Comparison of ENCODE assay signal across 14 mouse cellular contexts in genomic region chr7:133743611-133744010, GRCm38 (mm10). TPM values are rescaled to one million over a fixed set of nuclear protein-coding genes. Genes with fewer than 3 reads are reported as not detected.
DNase-seq lines count a peak whose midpoint lies in the region; ATAC-seq lines count a peak whose summit lies in the region.
"Had no signal": no experiment of that assay in that cellular context is flagged by ENCODE, and none has a peak within 500 bp of the region (broad histone marks: within the 10 kb centered on the region; RNA-seq: fewer than 3 reads in every experiment).

No protein-coding gene starts in this region.

- H3K36me3 ChIP-seq in forebrain, embryonic 15.5 days: peaks cover 25% of the 10 kb centered on the region; the same call in 1 of the 2 replicates
- peaks cover 6% of the 10 kb centered on the region; the same call in 1 of the 2 replicates for H3K36me3 ChIP-seq in forebrain, embryonic 11.5 days (ENCODE audit: control insufficient read depth, insufficient read depth, low read length)
- H3K36me3 ChIP-seq in hindbrain, embryonic 15.5 days: peaks cover 13% of the 10 kb centered on the region
- H3K36me3 ChIP-seq in hindbrain, embryonic 10.5 days: peaks cover 67% of the 10 kb centered on the region

- 37% methylated on average over 4 of the region's 4 CpGs for WGBS in forebrain, embryonic 15.5 days
- WGBS in forebrain, embryonic 11.5 days: 85% methylated on average over 4 of the region's 4 CpGs
- 56% methylated on average over 4 of the region's 4 CpGs for WGBS in hindbrain, embryonic 15.5 days
- 83% methylated on average over 4 of the region's 4 CpGs for WGBS in hindbrain, embryonic 10.5 days

- peak overlapping the region; percentile 55 for H3K27ac ChIP-seq in forebrain, embryonic 15.5 days (replicated peaks)
- H3K27ac ChIP-seq in forebrain, embryonic 11.5 days (ENCODE audit: low read depth, low read length): no peak overlapping the region
- H3K27ac ChIP-seq in hindbrain, embryonic 15.5 days (replicated peaks): peak overlapping the region; percentile 27; the same call in 1 of the 2 replicates
- H3K27ac ChIP-seq in hindbrain, embryonic 10.5 days: no peak overlapping the region
- H3K27ac ChIP-seq: hindbrain, embryonic 14.5 days; midbrain, embryonic 10.5 days had no signal

- H3K9me3 ChIP-seq in forebrain, embryonic 15.5 days: no peaks in the 10 kb centered on the region
- H3K9me3 ChIP-seq in forebrain, embryonic 11.5 days (ENCODE audit: control insufficient read depth, low read length): no peaks in the 10 kb centered on the region
- H3K9me3 ChIP-seq in hindbrain, embryonic 15.5 days: no peaks in the 10 kb centered on the region
- no peaks in the 10 kb centered on the region for H3K9me3 ChIP-seq in hindbrain, embryonic 10.5 days
- H3K9me3 ChIP-seq: midbrain, embryonic 10.5 days had no signal

- peaks cover 27% of the 10 kb centered on the region for H3K4me1 ChIP-seq in forebrain, embryonic 15.5 days
- no peaks in the 10 kb centered on the region for H3K4me1 ChIP-seq in forebrain, embryonic 11.5 days (replicated peaks; ENCODE audit: control insufficient read depth, insufficient read depth, low read length)
- peaks cover 11% of the 10 kb centered on the region; the same call in 1 of the 2 replicates for H3K4me1 ChIP-seq in hindbrain, embryonic 15.5 days (replicated peaks)
- H3K4me1 ChIP-seq in hindbrain, embryonic 10.5 days (replicated peaks): no peaks in the 10 kb centered on the region
- H3K4me1 ChIP-seq: midbrain, embryonic 10.5 days had no signal

- H3K4me3 ChIP-seq in forebrain, embryonic 15.5 days: no peak overlapping the region
- H3K4me3 ChIP-seq in forebrain, embryonic 11.5 days (ENCODE audit: low read depth, low read length): no peak overlapping the region
- no peak overlapping the region for H3K4me3 ChIP-seq in hindbrain, embryonic 15.5 days
- no peak overlapping the region for H3K4me3 ChIP-seq in hindbrain, embryonic 10.5 days
- H3K4me3 ChIP-seq: midbrain, embryonic 10.5 days had no signal

- no peak overlapping the region for H3K4me2 ChIP-seq in forebrain, embryonic 15.5 days (replicated peaks)
- H3K4me2 ChIP-seq in forebrain, embryonic 11.5 days (ENCODE audit: low read depth, low read length, severe bottlenecking): no peak overlapping the region
- H3K4me2 ChIP-seq in hindbrain, embryonic 15.5 days: no peak overlapping the region
- H3K4me2 ChIP-seq: hindbrain, embryonic 14.5 days had no signal

- no peak for DNase-seq in forebrain, embryonic 11.5 days (ENCODE audit: low spot score)
- no peak for DNase-seq in hindbrain, embryonic 10.5 days (ENCODE audit: low spot score)
- DNase-seq in NIH3T3 (ENCODE audit: low read depth): peak; percentile 38
- DNase-seq in brain, embryonic 18.5 days (ENCODE audit: low read depth, low spot score): peak; percentile 26
- no peak for DNase-seq in spleen, adult 12 weeks (ENCODE audit: low spot score)
- DNase-seq: layer of hippocampus, adult 9-11 months; right cerebral cortex, postnatal 25 days had no signal

- H3K27me3 ChIP-seq in forebrain, embryonic 15.5 days: no peaks in the 10 kb centered on the region
- no peaks in the 10 kb centered on the region for H3K27me3 ChIP-seq in forebrain, embryonic 11.5 days (ENCODE audit: control insufficient read depth, insufficient read depth, low read length)
- H3K27me3 ChIP-seq in hindbrain, embryonic 15.5 days: no peaks in the 10 kb centered on the region
- no peaks in the 10 kb centered on the region for H3K27me3 ChIP-seq in hindbrain, embryonic 10.5 days (ENCODE audit: insufficient read depth, poor library complexity, severe bottlenecking)
- H3K27me3 ChIP-seq: Patski had no signal

- ATAC-seq in forebrain, embryonic 15.5 days (replicated peaks): peak; percentile 72
- no peak for ATAC-seq in forebrain, embryonic 11.5 days (replicated peaks; ENCODE audit: low FRiP score)
- no peak for ATAC-seq in hindbrain, embryonic 15.5 days (ENCODE audit: low FRiP score, low read depth)
- ATAC-seq: CD4-positive, CD25-positive, alpha-beta regulatory T cell, adult 4 months; Patski had no signal

- no peak overlapping the region for H3K9ac ChIP-seq in forebrain, embryonic 15.5 days (replicated peaks)
- no peak overlapping the region for H3K9ac ChIP-seq in forebrain, embryonic 11.5 days (ENCODE audit: low read length)
- no peak overlapping the region for H3K9ac ChIP-seq in hindbrain, embryonic 15.5 days
- H3K9ac ChIP-seq: hindbrain, embryonic 14.5 days had no signal

RNA-seq across cellular contexts. Expression of gene Fank1, which starts 33.0 kb away (rescaled TPM):
- polyA plus RNA-seq in forebrain, embryonic 15.5 days (2015; fragmentation: Nextera tagmentation; extraction: Ambion mirVana): 4.0 TPM in 2 replicates
- 1.5 and 1.7 TPM in 2 replicates for polyA plus RNA-seq in forebrain, embryonic 11.5 days (2014; fragmentation: Nextera tagmentation; extraction: Ambion mirVana)
- polyA plus RNA-seq in hindbrain, embryonic 15.5 days (2015; fragmentation: Nextera tagmentation; extraction: Ambion mirVana): 4.3 and 5.1 TPM in 2 replicates
- polyA plus RNA-seq in hindbrain, embryonic 10.5 days (2016; fragmentation: Nextera tagmentation; extraction: Ambion mirVana): 1.4 and 3.0 TPM in 2 replicates
- polyA plus RNA-seq: CD4-positive, CD25-positive, alpha-beta regulatory T cell, adult 4 months; liver, embryonic 16.5 days had no signal

RNA-seq across cellular contexts. Expression of gene Uros, which starts 33.7 kb away (rescaled TPM):
- 52.9 and 55.3 TPM in 2 replicates for polyA plus RNA-seq in forebrain, embryonic 15.5 days (2015; fragmentation: Nextera tagmentation; extraction: Ambion mirVana)
- 37.6 and 39.0 TPM in 2 replicates for polyA plus RNA-seq in forebrain, embryonic 11.5 days (2014; fragmentation: Nextera tagmentation; extraction: Ambion mirVana)
- polyA plus RNA-seq in hindbrain, embryonic 15.5 days (2015; fragmentation: Nextera tagmentation; extraction: Ambion mirVana): 53.1 and 54.4 TPM in 2 replicates
- polyA plus RNA-seq in hindbrain, embryonic 10.5 days (2016; fragmentation: Nextera tagmentation; extraction: Ambion mirVana): 33.7 and 39.0 TPM in 2 replicates

RNA-seq across cellular contexts. Expression of gene Bccip, which starts 34.5 kb away (rescaled TPM):
- 115 and 117 TPM in 2 replicates for polyA plus RNA-seq in forebrain, embryonic 15.5 days (2015; fragmentation: Nextera tagmentation; extraction: Ambion mirVana)
- polyA plus RNA-seq in forebrain, embryonic 11.5 days (2014; fragmentation: Nextera tagmentation; extraction: Ambion mirVana): 171 and 180 TPM in 2 replicates
- polyA plus RNA-seq in hindbrain, embryonic 15.5 days (2015; fragmentation: Nextera tagmentation; extraction: Ambion mirVana): 92.7 and 96.8 TPM in 2 replicates
- polyA plus RNA-seq in hindbrain, embryonic 10.5 days (2016; fragmentation: Nextera tagmentation; extraction: Ambion mirVana): 135 and 167 TPM in 2 replicates

RNA-seq across cellular contexts. Expression of gene Dhx32, which starts 38.9 kb away (rescaled TPM):
- 50.3 and 53.0 TPM in 2 replicates for polyA plus RNA-seq in forebrain, embryonic 15.5 days (2015; fragmentation: Nextera tagmentation; extraction: Ambion mirVana)
- 75.4 and 78.6 TPM in 2 replicates for polyA plus RNA-seq in forebrain, embryonic 11.5 days (2014; fragmentation: Nextera tagmentation; extraction: Ambion mirVana)
- 37.7 and 42.0 TPM in 2 replicates for polyA plus RNA-seq in hindbrain, embryonic 15.5 days (2015; fragmentation: Nextera tagmentation; extraction: Ambion mirVana)
- polyA plus RNA-seq in hindbrain, embryonic 10.5 days (2016; fragmentation: Nextera tagmentation; extraction: Ambion mirVana): 51.0 and 51.1 TPM in 2 replicates

Comparison
In these comparisons a context has a peak if more than half of its experiments do, and no peak if none do; other contexts are left out.
1. H3K27ac ChIP-seq: peak in forebrain, embryonic 15.5 days (single experiment) and hindbrain, embryonic 15.5 days (single experiment); none in forebrain, embryonic 11.5 days (single experiment) and hindbrain, embryonic 10.5 days (single experiment).
2. DNase-seq: peak in NIH3T3 (single experiment) and brain, embryonic 18.5 days (single experiment); none in forebrain, embryonic 11.5 days (single experiment), hindbrain, embryonic 10.5 days (single experiment) and spleen, adult 12 weeks (single experiment).